Mouse (Mus musculus) bone marrow, adult 2 months (tissue): ENCODE data around the gene 1110032A03Rik.

ENCODE experiments used
- CTCF ChIP-seq: fragments of 200-500 bp; IDR thresholded peaks from 2 replicates; pipeline ENCODE4 v1.5.1; 2011; ENCODE audit warnings: low read length, control low read depth; ENCODE audit not compliant: control insufficient read depth, insufficient read depth
- POLR2A ChIP-seq: fragments of 200-500 bp; IDR thresholded peaks from 2 replicates; pipeline ENCODE4 v1.6.1; 2011; ENCODE audit warnings: low read depth, mild to moderate bottlenecking, control low read depth, low read length, borderline replicate concordance; ENCODE audit not compliant: control insufficient read depth

DNA sequence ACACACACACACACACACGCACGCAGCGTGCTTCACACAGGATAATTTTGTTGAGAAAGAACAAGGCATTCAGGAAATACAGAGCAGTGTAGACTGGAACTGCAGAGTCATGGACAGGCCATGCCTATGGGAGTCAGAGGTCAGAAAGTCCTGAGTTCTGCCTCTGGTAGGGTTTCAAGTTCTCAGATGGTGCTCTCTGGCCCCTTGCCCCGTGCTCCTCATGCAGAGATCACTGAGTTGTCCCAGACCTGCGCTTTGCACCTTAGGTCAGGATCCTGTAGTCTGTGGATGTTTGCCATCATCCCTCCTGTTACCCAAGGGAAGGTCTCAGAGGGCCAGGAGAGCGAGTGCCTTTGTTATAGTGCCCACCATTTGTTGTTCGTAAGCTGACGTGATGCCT is 21.5 kb upstream of the 1110032A03Rik start:
- no peak for TF ChIP-seq CTCF
- TF ChIP-seq POLR2A = no peak
